Mouse (Mus musculus) lung, postnatal 25 days (tissue): Measurements from ENCODE around the gene Rhoq.

ENCODE experiments used
- DNase-seq: peaks from one replicate; pipeline ENCODE4 v3.0.0; 2022; ENCODE audit warnings: low spot score

Gene Rhoq

GRCm38 (mm10) chr17:86997323-86997722 is 34.4 kb downstream of the Rhoq start:
- DNase-seq = no peak

- DNase-seq = no peak
These were observed 46.1 kb downstream of the Rhoq start for GRCm38 (mm10) chr17:87008950-87009349.

- DNase-seq = no peak
These were observed 48.6 kb downstream of the Rhoq start for GRCm38 (mm10) chr17:87011301-87012019.

- no peak for DNase-seq
These were observed 56.8 kb downstream of the Rhoq start for GRCm38 (mm10) chr17:87019692-87020091.

GRCm38 (mm10) chr17:87024491-87025242 is 61.8 kb downstream of the Rhoq start:
- peak; percentile 8 for DNase-seq

GRCm38 (mm10) chr17:87025269-87025949 is 62.5 kb downstream of the Rhoq start, which contains the start of the genes Pigf and Cript:
TSS of gene Pigf (minus strand) at chr17:87025406.
TSS of gene Cript (plus strand) at chr17:87025550.
- peak; percentile 98 for DNase-seq

GRCm38 (mm10) chr17:87036141-87037073 is 73.5 kb downstream of the Rhoq start:
- peak; percentile 23 for DNase-seq

GRCm38 (mm10) chr17:87038496-87038895 is 75.6 kb downstream of the Rhoq start:
- DNase-seq = no peak

GRCm38 (mm10) chr17:87041739-87042138 is 78.9 kb downstream of the Rhoq start:
- peak; percentile 41 for DNase-seq

GRCm38 (mm10) chr17:87044364-87044763 is 81.5 kb downstream of the Rhoq start:
- peak; percentile 90 for DNase-seq

GRCm38 (mm10) chr17:87044796-87045195 is 81.9 kb downstream of the Rhoq start:
- no peak for DNase-seq
